Mouse (Mus musculus) left cerebral cortex, adult 2 months (tissue): ENCODE data around the gene Abi1. TPM values are rescaled to one million over a fixed set of nuclear protein-coding genes. Genes with fewer than 3 reads are reported as not detected.

Source experiments
- DNase-seq, 2 experiments: peaks; one replicate each; pipeline ENCODE4 v3.0.0; 2021 to 2022; ENCODE audit warnings: low spot score in 2 of 2, mixed read lengths in 1 of 2; ENCODE audit errors: extremely low spot score in 1 of 2
- H3K27ac ChIP-seq: fragments of 200-600 bp; 2 replicates; pipeline ENCODE4 v1.8.1; 2022
- H3K4me3 ChIP-seq: fragments of 200-600 bp; 2 replicates; pipeline ENCODE4 v1.8.1; 2022
- CTCF ChIP-seq: fragments of 200-600 bp; IDR thresholded peaks from 2 replicates; pipeline ENCODE4 v1.8.1; 2022; ENCODE audit warnings: antibody characterized with exemption, mild to moderate bottlenecking, moderate library complexity
- intact Hi-C: fragments of 180-260 bp; cut with DNase I; formaldehyde crosslinking; loops from one replicate; pipeline ENCODE4 v1.15.1; 2025
- total RNA-seq, 2 experiments: library from RNA; stranded (reverse); gene quantifications; 2 replicates each; pipeline ENCODE4 v1.2.3; 2021

The Abi1 gene
- total RNA-seq, 2 experiments from 2014 or later, result 136 to 139 TPM

DNA sequence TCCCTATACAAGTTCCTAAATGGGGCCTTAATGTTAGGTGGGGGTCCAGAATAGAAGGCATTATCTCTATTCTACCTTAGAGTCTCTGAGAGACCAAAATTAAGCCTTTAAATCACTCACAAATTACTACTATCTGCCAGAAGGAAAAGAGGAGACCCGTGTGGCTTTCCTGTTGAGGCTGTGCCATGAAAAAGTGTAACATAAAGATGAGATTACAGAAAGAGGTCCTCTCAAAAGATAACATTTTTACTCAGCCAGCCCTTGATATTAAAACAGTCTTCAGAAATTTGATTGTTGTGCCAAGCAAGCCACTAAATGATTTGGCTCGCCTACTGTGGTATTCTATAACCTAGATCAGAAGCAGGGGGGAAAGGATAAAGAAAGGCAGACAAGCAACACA, 32.9 kb downstream of the Abi1 start:
- no peak for TF ChIP-seq CTCF
- intact Hi-C loops, result no loop called here
- H3K4me3 ChIP-seq, result no peak overlapping the region
- H3K27ac ChIP-seq, result no peak overlapping the region
- no peak for DNase-seq

DNA sequence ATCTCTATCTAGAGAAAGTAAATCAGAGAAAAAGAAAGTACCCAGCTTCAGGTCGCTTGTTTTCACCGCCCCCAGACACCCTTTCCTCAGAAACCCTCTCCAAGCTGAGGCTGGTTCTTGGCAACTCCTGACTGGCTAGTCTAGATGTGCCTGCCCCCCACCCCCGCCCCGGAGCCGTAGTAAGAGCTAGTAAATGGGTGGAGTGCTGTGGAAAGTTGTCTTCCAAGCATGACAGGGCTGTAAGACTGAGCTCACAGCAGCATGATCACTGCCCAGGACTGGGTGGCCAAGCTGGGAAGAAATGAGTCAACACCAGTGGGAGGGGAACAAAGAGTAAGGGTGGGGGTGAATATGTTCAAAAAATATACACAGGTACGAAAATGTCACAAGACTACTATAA, 33.8 kb downstream of the Abi1 start:
- Histone ChIP-seq H3K4me3 (no peak overlapping the region), H3K27ac (no peak overlapping the region)
- DNase-seq, result no peak
- intact Hi-C loops, result no loop called here
- no peak for TF ChIP-seq CTCF

DNA sequence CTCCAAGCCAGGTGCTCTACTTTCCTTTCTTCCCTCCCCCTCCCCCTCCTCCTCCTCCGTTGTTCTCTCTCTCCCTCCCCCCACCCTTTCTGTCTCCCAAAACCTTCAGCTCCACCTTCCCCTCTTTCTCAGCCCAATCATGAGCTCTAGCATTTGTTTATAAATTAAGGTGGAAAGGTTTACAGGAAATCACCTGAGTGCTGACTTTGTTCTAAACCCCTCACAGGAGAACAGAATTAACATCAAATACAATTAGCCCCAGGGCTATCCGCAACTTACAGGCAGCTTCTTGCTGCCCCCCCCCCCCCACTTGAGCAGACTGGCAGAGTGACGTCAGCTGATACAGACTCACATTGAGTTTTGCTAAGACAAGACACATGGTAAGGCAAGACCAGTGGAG, 37.4 kb downstream of the Abi1 start:
- DNase-seq, result no peak
- intact Hi-C loops, result loop anchor here (5.0 kb wide), 1 partner anchor 40 kb away; no protein-coding TSS in a partner anchor
- no peak for TF ChIP-seq CTCF
- Histone ChIP-seq H3K4me3 (no peak overlapping the region), H3K27ac (no peak overlapping the region)

DNA sequence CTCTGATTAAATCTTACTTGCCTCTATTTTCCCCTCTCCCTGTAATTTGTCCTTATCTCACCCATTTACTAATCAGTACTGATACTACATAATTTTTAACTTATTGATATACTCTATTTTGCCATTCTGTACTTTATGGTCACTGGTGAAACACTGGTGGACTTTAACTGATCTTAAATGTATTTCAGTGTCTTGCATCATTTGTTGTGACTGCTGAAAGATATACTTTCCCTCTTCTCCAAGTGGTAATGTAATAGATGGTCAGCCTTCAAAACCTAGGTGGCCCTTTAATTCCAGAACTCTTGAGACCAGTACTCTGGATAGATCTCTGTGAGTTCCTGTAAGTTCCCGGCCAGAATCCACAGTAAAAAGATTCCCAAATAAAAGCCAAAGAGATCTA, 40.4 kb downstream of the Abi1 start:
- DNase-seq, result no peak
- Histone ChIP-seq H3K27ac (no peak overlapping the region), H3K4me3 (no peak overlapping the region)
- intact Hi-C loops, result loop anchor here (5.0 kb wide), 2 partner anchors 37 to 38 kb away; no protein-coding TSS in a partner anchor
- no peak for TF ChIP-seq CTCF

DNA sequence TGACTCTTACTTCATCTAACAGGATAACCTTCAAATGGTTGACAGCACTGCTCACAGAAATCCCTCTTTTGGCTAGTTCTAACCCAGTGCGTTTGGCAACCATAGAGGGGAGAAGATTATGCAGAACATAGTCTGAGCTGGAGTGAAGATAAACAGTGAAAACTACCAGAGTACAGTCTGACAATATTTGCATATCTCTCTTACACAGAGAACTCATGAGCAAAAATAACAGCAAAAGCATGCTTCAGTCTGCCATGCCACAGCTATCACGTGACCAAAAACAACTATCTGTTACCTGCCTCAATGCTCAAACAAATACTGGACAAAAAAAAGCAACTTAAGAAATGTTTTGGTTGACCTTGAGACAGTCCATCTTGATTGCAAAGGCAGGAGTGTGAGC, 41.2 kb downstream of the Abi1 start:
- Histone ChIP-seq H3K4me3 (no peak overlapping the region), H3K27ac (no peak overlapping the region)
- DNase-seq, result no peak
- TF ChIP-seq CTCF, result no peak
- intact Hi-C loops, result loop anchor here (5.0 kb wide), 1 partner anchor 38 kb away; no protein-coding TSS in a partner anchor

DNA sequence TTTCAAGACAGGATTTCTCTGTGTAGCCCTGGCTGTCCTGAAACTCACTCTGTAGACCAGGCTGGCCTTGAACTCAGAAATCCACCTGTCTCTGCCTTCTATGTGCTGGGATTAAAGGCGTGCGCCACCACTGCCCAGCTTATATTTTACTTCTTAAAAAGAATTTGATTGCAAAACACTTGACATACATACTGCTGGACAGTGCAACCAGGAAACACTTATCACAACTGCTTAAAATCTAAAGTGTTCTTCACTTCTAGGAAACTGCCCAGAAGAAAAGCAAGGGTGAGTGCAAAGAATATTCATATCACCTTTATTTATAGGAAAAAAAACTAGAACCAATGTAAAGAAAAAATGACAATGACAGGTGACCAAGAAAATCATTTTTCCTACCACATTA, 42.0 kb downstream of the Abi1 start:
- Histone ChIP-seq H3K27ac (no peak overlapping the region), H3K4me3 (no peak overlapping the region)
- intact Hi-C loops, result loop anchor here (5.0 kb wide), 1 partner anchor 39 kb away; no protein-coding TSS in a partner anchor
- no peak for DNase-seq
- TF ChIP-seq CTCF, result no peak

DNA sequence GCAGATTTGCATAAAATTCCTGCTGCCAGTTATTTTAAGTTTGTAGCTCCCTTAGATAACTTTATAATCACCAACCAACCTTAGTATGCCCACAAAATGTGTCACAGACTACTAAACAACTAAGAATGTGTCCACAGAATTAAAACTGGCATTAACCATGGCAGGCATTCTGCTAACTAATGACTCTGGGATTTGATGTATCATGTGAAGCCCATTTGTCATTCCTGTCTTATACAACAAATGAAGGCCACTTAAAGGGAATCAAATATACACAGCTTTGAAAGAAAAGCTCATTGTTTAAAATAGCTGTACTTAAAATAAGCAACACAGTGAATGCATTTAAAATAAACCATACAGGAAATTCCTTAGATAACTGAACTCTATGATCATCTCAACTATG, 44.0 kb downstream of the Abi1 start:
- no peak for TF ChIP-seq CTCF
- DNase-seq, result no peak
- Histone ChIP-seq H3K4me3 (no peak overlapping the region), H3K27ac (no peak overlapping the region)
- intact Hi-C loops, result loop anchor here (5.0 kb wide), 1 partner anchor 41 kb away; no protein-coding TSS in a partner anchor

DNA sequence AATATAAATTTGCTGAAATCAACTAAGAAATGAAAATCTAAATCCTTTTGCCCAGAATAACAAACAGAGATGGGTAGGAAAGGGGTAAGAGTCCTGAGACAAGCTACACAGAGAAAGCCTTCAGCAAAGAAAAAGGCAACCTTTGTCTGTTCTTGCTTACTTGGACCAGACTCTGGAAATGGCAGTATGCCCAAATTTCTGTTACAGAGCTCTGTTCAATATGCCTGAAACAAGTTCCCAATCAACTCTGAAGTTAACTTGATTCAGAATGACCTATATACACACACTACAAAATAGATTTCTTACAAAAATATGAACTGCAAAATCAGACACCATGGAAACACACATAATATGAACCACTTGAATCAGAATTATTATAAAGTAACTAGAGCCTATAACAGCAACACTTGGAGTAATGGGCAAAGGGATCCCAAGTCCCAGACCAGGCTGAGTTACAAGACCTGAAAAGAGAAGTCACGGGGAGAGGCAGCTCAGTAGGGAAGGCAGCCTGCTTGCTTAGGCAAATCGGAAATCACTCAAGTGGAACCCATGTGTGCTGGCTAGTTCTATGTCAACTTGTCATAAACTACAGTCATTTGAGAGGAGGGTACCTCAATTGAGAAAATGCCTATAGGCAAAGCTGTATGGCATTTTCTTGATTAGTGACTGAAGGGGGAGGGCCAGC, 53.9 kb downstream of the Abi1 start:
- Histone ChIP-seq H3K4me3 (no peak overlapping the region), H3K27ac (peak overlapping the region; percentile 55)
- DNase-seq, result no peak
- intact Hi-C loops, result loop anchor here (1.0 kb wide), 1 partner anchor 54 kb away; the partner anchor contains the start of gene Abi1
- TF ChIP-seq CTCF, result no peak

DNA sequence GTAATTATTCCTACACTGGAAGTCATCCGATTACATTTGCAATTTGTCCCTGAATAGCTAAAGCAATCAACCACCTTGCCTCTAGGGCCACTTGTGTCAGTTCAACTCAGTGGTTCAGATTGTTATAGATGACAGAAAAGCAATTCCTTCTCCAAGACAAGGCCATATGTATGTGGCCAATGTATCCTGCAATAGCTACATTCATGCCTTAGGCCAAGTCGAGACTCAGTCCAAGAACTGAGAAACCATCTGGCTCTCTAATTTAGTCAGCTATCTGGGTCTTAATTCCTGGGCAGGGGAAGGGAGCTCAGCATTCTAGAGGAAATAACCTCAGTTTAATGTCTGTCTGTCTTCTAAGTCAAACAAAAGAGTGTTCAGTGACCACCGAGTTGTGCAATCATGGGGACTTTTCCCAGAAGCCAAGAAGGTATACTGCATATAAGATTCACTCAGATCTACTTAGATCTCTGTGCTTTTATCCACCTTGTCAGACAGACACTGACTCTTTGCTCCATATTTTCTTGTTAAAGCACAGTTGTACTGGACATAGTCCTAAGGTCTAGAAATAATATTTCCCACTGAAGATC, 62.6 kb downstream of the Abi1 start:
- H3K27ac ChIP-seq, result no peak overlapping the region

DNA sequence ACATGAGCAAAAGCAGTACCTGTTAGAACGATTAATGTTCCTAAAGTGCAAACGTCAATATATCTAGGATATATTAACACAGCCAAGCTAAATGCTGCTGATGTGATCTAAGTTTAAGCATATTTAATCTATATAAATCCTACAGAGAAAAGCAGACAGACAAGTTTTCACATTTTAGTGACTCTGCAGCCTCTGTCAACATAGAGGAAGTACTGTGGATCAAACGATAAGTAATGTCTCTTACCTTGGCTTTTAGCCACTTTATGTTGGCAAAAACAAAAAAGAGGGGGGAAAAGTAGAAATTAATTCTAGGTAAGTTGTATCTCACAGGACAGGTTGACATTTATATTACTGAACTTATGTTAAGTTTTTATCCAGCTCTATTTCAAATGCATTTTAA, 77.1 kb downstream of the Abi1 start:
- no peak for TF ChIP-seq CTCF
- no peak overlapping the region for H3K4me3 ChIP-seq
- no peak overlapping the region for H3K27ac ChIP-seq
- intact Hi-C loops, result loop anchor here (5.0 kb wide), 2 partner anchors 39 to 59 kb away; no protein-coding TSS in a partner anchor
- DNase-seq, result no peak

More for the DNA sequence above, 62.6 kb downstream of the Abi1 start:
- TF ChIP-seq CTCF, result no peak
- DNase-seq, result no peak
- intact Hi-C loops, result no loop called here
- no peak overlapping the region for H3K4me3 ChIP-seq

DNA sequence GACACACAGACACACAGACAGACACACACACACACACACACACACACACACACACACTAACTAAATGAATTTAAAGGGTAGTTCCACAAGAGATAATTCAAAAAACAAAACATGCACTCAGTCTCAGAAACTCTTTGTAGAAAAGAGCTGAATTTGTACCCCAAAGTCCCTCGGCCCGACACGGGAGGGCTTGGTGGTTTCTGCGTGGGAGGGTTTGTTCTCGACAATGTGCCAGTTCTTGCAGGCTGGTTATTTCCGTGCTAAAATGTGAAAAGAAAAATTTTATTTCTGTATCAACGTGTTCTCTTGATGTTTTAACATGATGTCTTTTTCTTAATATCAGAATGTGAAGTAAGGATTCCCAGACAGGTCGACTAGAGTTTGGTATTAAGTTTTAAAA, 77.8 kb downstream of the Abi1 start:
- peak in 1 of 2 experiments; percentile 31 for DNase-seq
- Histone ChIP-seq H3K4me3 (no peak overlapping the region), H3K27ac (no peak overlapping the region)
- no peak for TF ChIP-seq CTCF
- intact Hi-C loops, result loop anchor here (5.0 kb wide), 2 partner anchors 40 to 60 kb away; no protein-coding TSS in a partner anchor

DNA sequence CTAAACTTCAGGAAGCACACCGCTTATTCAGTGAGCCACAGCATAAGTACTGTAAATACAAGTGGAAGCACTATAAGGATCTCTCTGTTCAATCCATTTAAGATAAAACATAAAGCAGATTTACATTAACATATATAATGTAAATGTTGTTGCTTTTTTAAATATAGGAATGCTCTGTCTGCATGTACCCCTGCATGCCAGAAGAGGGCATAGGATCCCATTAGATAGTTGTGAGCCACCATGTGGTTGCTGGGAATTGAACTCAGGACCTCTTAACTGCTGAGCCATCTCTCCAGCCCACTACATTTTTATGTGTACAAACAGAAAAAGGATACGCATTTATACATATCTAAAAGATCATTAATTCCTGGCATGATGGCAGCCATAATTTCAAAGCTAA, 78.4 kb downstream of the Abi1 start:
- H3K27ac ChIP-seq, result no peak overlapping the region
- intact Hi-C loops, result loop anchor here (5.0 kb wide), 2 partner anchors 41 to 61 kb away; no protein-coding TSS in a partner anchor
- DNase-seq, result no peak
- TF ChIP-seq CTCF, result peak; percentile 29
- no peak overlapping the region for H3K4me3 ChIP-seq
